Mouse (Mus musculus) heart, postnatal 0 days (tissue): ENCODE results near the gene March1. TPM values are rescaled to one million over a fixed set of nuclear protein-coding genes. Genes with fewer than 3 reads are reported as not detected.
"Not testable (repeated sequence)": the region's sequence is repeated elsewhere in the genome, so short reads cannot be mapped to it uniquely, and the experiment has no call there.

Experiments used
- ATAC-seq: fragments of 200-750 bp; cut with Nextera tagmentation; 2 replicates; pipeline ENCODE4 v1.8.0; 2017; ENCODE audit warnings: low read depth, moderate number of reproducible peaks, moderate library complexity; ENCODE audit not compliant: insufficient read depth
- DNase-seq: peaks from one replicate; pipeline ENCODE4 v3.0.0-alpha.2; 2016; ENCODE audit warnings: low spot score
- H3K27ac ChIP-seq: fragments of 300-500 bp; sonication (generic); 2 replicates; pipeline ENCODE4 v1.5.1; 2014; ENCODE audit warnings: low read depth, mild to moderate bottlenecking
- H3K27me3 ChIP-seq: fragments of 300-500 bp; sonication (generic); 2 replicates; pipeline ENCODE4 v1.6.1; 2014; ENCODE audit warnings: low read length, mixed read lengths; ENCODE audit not compliant: control insufficient read depth, insufficient read depth
- H3K36me3 ChIP-seq: fragments of 300-500 bp; sonication (generic); replicated peaks from 2 replicates; pipeline ENCODE4 v1.6.1; 2014; ENCODE audit warnings: low read length, mixed read lengths; ENCODE audit not compliant: control insufficient read depth, insufficient read depth
- H3K4me1 ChIP-seq: fragments of 300-500 bp; sonication (generic); 2 replicates; pipeline ENCODE4 v1.6.1; 2014; ENCODE audit warnings: antibody characterized with exemption; ENCODE audit not compliant: control insufficient read depth, insufficient read depth
- H3K4me2 ChIP-seq: fragments of 300-500 bp; sonication (generic); 2 replicates; pipeline ENCODE4 v1.6.1; 2014; ENCODE audit warnings: low read depth, mild to moderate bottlenecking, low read length, moderate library complexity
- H3K4me3 ChIP-seq: fragments of 300-500 bp; sonication (generic); 2 replicates; pipeline ENCODE4 v1.5.1; 2014; ENCODE audit warnings: low read depth, low read length
- H3K9ac ChIP-seq: fragments of 300-500 bp; sonication (generic); replicated peaks from 2 replicates; pipeline ENCODE4 v1.6.1; 2014; ENCODE audit warnings: low read depth, low read length, mixed read lengths
- H3K9me3 ChIP-seq: fragments of 300-500 bp; sonication (generic); replicated peaks from 2 replicates; pipeline ENCODE4 v1.6.1; 2016; ENCODE audit warnings: low read length; ENCODE audit not compliant: control insufficient read depth
- CTCF ChIP-seq: IDR thresholded peaks from 2 replicates; pipeline ENCODE4 v1.5.1; 2016; ENCODE audit warnings: antibody characterized with exemption, control low read depth, low read depth
- EP300 ChIP-seq: IDR thresholded peaks from 2 replicates; pipeline ENCODE4 v1.6.1; 2016; ENCODE audit warnings: antibody characterized with exemption, low read depth
- WGBS: fragments of 180-500 bp; shearing (Covaris S2); extraction: QIAGEN DNeasy Blood & Tissue Kit; methylation state at CpG from one replicate; pipeline ENCODE4 v1.1.7; 2014; 5-methylcytosine and 5-hydroxymethylcytosine counted together
- polyA plus RNA-seq: library from polyadenylated mRNA; unstranded; fragments of >200 nt; fragmentation: Nextera tagmentation; extraction: Ambion mirVana; gene quantifications from 2 replicates; pipeline ENCODE4 v1.2.1, GENCODE M21; 2015
- total RNA-seq: library from RNA; depleted of rRNA; stranded (reverse); fragments of >200 nt; gene quantifications from 2 replicates; pipeline ENCODE4 v1.2.3, GENCODE M21; 2014; ENCODE audit warnings: low replicate concordance

March1 gene
- total and polyA plus RNA-seq, 2 experiments from 2014 or later: 0.04 to 0.31 TPM

DNA sequence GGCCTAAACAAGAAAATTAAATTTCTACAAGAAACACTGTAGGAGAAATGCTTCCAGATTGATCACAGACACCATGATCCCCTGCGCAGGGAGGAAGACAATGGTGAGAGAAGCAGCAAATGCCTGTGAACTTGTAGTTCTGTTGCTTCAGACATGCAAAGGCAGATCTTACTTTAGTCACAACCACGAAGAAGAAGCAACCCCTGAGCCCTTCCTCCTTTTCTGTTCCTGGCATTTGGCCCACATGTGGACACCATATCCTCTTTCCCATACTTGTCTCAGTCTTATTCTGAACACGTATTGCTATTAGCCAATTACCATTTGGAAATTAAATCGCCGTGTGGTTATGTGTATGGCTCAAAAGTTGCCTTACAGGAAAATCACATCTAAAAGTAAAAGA lies 773.9 kb downstream of the March1 start:
- TF ChIP-seq CTCF (no peak), EP300 (no peak)
- ATAC-seq (no peak), DNase-seq (no peak)
- Histone ChIP-seq H3K4me2 (no peak overlapping the region), H3K4me3 (no peak overlapping the region), H3K9ac (no peak overlapping the region), H3K27ac (no peak overlapping the region), H3K27me3 (no peaks in the 10 kb centered on the region), H3K9me3 (no peaks in the 10 kb centered on the region), H3K36me3 (no peaks in the 10 kb centered on the region), H3K4me1 (no peaks in the 10 kb centered on the region)
- 80% methylated on average over 5 of the region's 5 CpGs for WGBS

DNA sequence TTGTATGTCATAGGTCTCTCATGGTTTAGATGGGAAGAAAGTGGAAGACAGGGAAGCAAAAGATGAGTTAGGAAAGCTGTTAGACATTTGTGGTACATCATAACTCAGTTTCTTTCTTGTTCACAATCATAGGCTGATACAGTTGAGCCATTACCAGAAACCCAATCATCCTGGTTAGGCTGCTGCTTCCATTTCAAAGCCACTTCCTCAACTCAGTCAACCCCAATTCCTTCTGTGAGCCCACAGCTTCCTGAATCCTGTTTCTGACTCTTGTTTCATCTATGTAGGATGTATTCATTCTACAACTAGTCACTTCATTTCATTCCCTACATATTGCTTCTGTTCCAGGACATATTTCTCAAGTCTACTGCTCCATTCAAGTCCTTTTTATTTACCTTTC lies 775.2 kb downstream of the March1 start:
- ATAC-seq (no peak), DNase-seq (no peak)
- H3K9me3 ChIP-seq: no peaks in the 10 kb centered on the region
- H3K4me3 ChIP-seq: no peak overlapping the region
- H3K9ac ChIP-seq: no peak overlapping the region
- no peaks in the 10 kb centered on the region for H3K36me3 ChIP-seq
- no peaks in the 10 kb centered on the region for H3K4me1 ChIP-seq
- H3K27ac ChIP-seq: no peak overlapping the region
- no peak for TF ChIP-seq CTCF
- TF ChIP-seq EP300: no peak
- H3K4me2 ChIP-seq: no peak overlapping the region
- H3K27me3 ChIP-seq: no peaks in the 10 kb centered on the region

DNA sequence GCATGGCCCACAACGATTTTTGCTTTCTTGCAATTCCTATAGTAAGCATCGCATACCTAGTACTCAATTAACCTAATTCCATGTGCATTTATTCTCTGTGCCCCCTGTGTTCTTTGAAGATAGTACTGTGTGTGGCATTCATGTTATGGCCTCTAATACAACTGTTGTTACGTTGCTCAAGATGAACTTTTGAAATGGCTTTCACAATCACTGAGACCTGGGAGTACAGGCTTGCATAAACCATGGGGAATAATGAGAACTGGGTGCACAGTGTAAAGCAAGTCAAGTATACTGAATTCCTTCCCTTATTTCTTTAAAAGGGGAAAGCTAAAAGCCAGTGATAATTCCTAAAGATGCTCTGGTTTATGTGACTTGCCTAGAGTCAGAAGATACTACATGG lies 776.4 kb downstream of the March1 start:
- H3K4me2 ChIP-seq: no peak overlapping the region
- no peak for ATAC-seq
- 67% methylated on average over 3 of the region's 3 CpGs for WGBS

DNA sequence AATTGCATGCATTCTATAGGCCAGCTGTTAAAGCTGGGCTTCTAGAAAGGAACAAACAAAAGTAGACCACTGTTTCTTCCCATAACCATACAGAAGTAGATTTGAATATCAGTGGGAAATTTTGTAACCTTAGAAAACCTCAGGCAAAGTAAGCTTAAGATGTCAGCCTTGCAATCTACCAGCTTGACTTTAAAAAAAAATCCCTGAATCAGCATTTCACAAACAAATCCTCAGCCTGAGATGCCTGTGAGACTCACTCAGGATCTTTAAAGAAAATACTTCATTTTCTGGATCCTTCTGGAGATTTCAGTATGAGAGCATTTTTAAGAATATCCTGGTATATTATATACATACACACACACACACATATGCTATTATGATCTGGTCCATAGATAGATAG lies 780.1 kb downstream of the March1 start:
- Histone ChIP-seq H3K27me3 (no peaks in the 10 kb centered on the region), H3K4me2 (no peak overlapping the region), H3K9ac (no peak overlapping the region), H3K9me3 (no peaks in the 10 kb centered on the region), H3K27ac (no peak overlapping the region), H3K36me3 (no peaks in the 10 kb centered on the region), H3K4me3 (no peak overlapping the region), H3K4me1 (no peaks in the 10 kb centered on the region)
- TF ChIP-seq CTCF (no peak), EP300 (no peak)
- DNase-seq: no peak
- ATAC-seq: no peak

More for the DNA sequence above, 776.4 kb downstream of the March1 start:
- Histone ChIP-seq H3K27ac (no peak overlapping the region), H3K36me3 (no peaks in the 10 kb centered on the region), H3K4me3 (no peak overlapping the region), H3K27me3 (no peaks in the 10 kb centered on the region), H3K4me1 (no peaks in the 10 kb centered on the region), H3K9ac (no peak overlapping the region), H3K9me3 (no peaks in the 10 kb centered on the region)
- no peak for DNase-seq
- no peak for TF ChIP-seq CTCF
- no peak for TF ChIP-seq EP300

DNA sequence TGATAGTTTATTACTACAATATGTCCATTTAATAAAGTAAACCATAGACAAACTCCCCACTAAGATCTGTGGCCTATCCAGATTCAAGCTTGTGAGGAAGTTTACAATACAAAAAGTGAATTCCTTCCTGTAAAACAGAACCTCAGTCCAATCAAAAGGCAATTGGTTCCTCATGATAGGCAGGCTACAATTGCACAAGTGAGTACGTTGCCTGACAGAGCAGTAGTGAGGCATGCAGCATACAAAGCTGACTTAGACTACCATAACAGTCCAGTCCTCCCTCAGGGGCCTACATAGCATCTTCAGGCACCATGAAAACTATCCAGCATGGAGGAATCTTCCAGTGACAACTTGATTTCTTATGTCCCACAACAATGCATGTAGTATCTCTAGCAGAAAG lies 782.4 kb downstream of the March1 start:
- 67% methylated on average over 1 of the region's 1 CpGs for WGBS
- no peaks in the 10 kb centered on the region for H3K36me3 ChIP-seq

DNA sequence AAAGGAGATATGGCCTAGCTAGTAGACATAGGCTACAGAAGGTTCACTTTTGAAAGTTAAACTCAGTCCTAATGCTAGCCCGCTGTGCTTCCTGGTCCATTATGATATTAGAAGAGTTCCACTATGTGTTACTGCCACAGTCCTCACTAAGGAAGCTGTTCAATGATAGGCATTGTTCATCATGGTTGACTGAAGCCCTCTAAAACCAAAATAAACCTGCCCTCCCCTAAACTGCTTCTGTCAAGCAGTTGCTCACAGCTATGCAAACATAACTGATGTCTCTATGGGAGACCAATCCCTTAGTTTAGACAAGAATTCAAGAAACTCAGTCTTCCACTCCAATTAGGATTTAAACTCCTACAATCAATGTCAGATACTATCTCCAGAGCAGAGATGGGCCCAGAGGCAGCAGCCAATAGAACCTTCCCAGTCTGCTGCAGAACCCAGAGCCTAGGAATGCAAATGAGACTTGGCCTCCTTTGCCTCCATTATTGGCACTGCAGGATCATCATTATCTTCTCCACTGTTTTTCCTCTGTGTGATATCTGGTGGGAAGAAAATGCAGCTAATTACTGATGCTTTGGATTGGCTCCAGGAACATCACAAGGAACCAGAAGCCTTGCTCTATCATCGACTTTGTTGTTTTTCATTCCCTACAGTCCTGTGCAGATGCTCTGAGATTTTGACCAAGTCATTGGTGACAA lies 787.2 kb downstream of the March1 start:
- Histone ChIP-seq H3K27ac (no peak overlapping the region), H3K4me3 (no peak overlapping the region), H3K4me1 (no peaks in the 10 kb centered on the region), H3K9me3 (no peaks in the 10 kb centered on the region), H3K4me2 (no peak overlapping the region), H3K27me3 (no peaks in the 10 kb centered on the region), H3K36me3 (no peaks in the 10 kb centered on the region), H3K9ac (no peak overlapping the region)
- DNase-seq: no peak
- TF ChIP-seq EP300 (no peak), CTCF (no peak)
- no peak for ATAC-seq
- 71% methylated on average over 2 of the region's 2 CpGs for WGBS

More for the DNA sequence above, 782.4 kb downstream of the March1 start:
- Histone ChIP-seq H3K9ac (no peak overlapping the region), H3K9me3 (no peaks in the 10 kb centered on the region), H3K4me1 (no peaks in the 10 kb centered on the region), H3K27me3 (no peaks in the 10 kb centered on the region), H3K27ac (no peak overlapping the region), H3K4me3 (no peak overlapping the region), H3K4me2 (no peak overlapping the region)
- DNase-seq (no peak), ATAC-seq (no peak)
- TF ChIP-seq EP300: no peak
- no peak for TF ChIP-seq CTCF

DNA sequence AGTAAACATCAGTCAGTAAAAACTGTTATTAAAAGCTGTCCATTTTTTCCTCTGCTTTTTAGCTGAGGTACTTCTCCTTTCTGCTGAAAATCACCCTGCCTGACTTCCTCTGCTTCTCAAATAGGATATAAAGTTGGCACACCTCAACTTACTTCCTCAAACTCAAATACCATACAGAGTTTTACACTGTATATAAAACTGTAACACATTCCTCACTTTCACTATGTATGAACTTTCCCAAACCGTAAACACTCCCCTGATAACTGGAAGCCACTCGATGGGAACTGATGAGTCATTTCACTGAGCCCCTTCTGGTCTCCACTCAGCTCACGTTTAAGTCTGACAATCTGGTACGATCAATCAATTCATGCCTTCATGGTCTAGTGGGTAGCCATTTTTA lies 788.1 kb downstream of the March1 start:
- 53% methylated on average over 4 of the region's 4 CpGs for WGBS
- H3K9ac ChIP-seq, DNase-seq, H3K4me1 ChIP-seq, ATAC-seq, H3K27me3 ChIP-seq, H3K9me3 ChIP-seq, H3K27ac ChIP-seq, H3K4me3 ChIP-seq, H3K4me2 ChIP-seq, H3K36me3 ChIP-seq: not testable (repeated sequence)
